Mouse (Mus musculus) ovary, adult 18-20 months (tissue): ENCODE results near the gene Ttll4.

Source experiments
- DNase-seq: peaks from one replicate; pipeline ENCODE4 v3.0.0; 2022; ENCODE audit warnings: low spot score, mixed read lengths

Gene Ttll4

DNA sequence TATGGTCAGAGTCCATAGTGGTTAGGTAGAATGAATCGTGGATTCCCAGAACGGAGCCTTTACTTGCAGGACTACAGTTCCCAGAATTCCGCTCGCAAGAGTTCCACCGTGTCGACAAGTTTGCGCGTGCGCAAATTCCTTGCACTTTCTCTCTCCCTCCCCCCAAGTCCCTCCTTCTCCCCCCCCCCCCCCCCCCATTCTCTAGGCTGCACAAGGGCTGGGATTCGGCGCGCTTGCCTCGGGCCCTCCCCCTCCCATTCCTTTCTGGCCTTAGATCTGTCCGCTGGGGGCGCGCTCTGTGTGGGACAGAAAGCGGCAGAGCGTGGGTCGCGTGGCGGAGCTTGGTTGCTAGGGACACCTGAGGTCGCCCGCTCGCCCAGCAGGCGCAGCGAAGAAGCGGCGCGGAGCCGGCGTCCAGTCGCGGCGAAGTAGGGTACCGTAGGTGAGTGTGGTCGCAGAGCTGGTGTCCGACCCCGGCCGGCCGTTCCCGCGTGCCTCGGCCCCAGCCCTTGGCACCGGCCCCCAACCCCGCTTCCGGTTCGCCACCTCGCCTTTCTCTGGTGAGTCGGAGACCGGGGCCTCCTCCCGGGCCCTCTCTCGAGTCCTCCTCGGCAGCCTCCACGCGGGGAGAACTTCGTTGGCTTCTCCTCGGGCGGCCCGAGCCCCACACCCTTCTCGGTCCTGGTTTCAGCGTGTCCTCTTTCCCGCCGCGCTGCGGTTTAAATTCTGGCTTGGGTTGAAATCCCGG, at the start of gene Ttll4:
Ttll4 (plus strand) TSS at position 298 of the 748 bp plus-strand sequence.
- DNase-seq: peak; percentile 94

DNA sequence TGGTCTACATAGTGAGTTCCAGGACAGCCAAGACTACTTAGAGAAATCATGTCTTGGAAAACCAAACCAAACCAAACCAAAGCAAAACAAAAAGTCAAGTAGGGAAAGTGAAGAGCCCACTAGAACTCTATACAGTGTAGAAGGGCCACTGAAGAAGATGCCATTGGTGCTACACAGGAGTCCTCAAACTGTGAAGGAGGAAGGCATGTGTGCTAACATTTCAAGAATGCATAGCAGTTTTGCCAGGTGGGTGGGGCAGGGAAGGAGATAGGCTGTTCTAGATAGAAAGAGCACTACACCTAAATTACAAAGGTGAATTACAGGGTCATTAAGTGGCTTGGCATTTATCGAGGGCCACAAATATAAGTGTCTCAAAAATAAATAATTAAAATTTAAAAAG, 37.4 kb upstream of the Ttll4 start:
- DNase-seq: no peak

DNA sequence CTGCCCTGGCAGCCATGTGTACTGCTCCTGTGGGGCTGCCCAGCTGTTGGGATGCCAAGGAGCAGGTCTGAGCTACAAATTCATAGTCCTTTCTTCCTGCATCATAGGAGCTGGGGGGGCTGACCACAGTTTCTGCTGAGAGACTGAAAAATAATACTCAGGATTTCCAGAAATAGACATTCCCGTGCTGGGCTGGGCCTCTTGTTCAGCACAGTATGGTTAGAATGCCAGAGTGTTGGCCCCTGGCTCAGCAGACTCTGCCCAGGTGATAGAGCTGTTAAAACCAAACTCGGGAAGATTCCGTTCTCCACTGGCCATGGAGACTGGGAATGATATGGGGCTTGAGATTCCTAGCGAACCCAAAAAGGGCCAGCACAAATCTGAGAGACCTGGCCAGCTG, 35.5 kb upstream of the Ttll4 start:
- DNase-seq: no peak

- DNase-seq: no peak
Observed at GRCm38 (mm10) chr1:74628001-74628400, 33.5 kb upstream of the Ttll4 start.

DNA sequence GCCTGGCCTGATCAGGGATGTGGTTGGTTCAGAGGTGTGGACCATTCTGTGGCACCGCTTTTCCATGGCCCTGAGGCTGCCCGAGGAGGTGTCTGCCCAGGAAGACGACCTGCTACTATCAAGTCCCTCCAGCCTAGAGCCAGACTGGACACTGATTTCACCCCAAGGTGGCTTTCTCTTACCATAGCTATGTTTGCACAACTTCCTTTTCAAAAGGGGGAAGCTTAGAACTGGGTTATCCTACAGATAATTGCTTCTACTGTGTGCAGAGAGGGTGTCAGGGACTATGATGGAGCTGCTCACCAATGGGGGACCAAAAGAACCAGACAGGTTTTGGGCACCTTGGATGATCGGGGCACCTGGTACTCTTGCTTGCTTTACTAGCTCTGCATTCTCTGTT, 28.8 kb upstream of the Ttll4 start:
- no peak for DNase-seq

DNA sequence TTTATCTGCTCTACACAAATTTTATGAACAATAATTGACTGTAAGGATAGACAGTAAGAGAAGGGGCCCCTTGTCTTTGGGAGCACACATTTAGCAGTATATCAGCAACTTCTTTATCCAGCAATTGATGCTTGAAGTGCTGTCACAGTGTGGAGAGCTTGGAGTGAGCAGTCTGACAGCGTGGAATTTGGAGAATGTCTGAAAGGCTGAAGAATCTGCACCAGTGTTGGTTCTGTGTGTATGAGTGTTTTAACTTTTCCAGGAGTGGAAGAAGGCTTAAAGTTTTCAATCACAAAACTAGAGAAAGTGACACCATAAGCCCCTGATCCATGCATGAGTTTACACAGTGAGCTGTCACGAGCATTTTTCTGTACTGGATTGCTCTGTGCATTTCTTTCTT, 18.0 kb upstream of the Ttll4 start:
- DNase-seq: no peak

DNA sequence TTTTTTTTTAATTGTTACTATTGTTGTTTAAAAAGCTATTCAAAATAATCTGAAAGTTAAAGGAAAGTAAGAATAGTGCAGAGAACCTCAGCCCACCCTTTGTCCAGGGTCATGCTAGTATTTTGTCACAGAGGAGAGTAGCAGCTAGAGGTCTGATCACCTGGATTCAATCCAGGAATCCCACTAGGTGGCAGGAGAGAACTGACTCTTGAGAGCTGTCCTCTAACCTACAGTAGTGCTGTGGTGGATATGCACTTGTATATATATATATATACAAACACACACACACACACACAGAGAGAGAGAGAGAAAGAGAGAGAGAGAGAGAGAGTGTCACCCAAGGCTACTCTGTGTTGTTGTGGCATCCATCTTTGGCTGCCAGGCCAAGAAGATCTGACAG, 17.6 kb upstream of the Ttll4 start:
- no peak for DNase-seq

GRCm38 (mm10) chr1:74662253-74662865, 814 bp downstream of the Ttll4 start:
- no peak for DNase-seq

GRCm38 (mm10) chr1:74665153-74665552, 3.6 kb downstream of the Ttll4 start:
- DNase-seq: no peak

DNA sequence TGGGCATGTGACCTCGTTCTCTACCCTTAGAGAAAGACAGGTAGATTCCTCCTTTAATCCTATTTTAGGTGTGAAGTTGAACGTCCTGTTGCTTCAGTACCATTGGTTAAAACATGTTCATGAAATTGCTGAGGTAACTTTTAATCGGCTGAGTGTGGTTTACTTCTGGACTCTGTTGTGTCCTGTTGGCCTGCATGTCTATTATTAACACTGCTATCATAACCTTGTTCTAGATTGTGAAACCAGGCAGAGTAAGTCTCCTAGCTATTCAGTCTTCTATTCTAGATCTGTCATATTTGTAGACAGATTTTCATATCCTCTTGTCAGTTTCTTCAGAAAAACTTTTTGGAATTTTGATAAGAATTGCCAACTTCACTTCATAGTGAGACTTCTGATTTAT, 6.8 kb downstream of the Ttll4 start:
- DNase-seq: no peak

- DNase-seq: no peak
Observed at GRCm38 (mm10) chr1:74672731-74673130, 11.2 kb downstream of the Ttll4 start.

- no peak for DNase-seq
Observed at GRCm38 (mm10) chr1:74676863-74677262, 15.3 kb downstream of the Ttll4 start.

GRCm38 (mm10) chr1:74677843-74678242, 16.3 kb downstream of the Ttll4 start:
- DNase-seq: no peak

DNA sequence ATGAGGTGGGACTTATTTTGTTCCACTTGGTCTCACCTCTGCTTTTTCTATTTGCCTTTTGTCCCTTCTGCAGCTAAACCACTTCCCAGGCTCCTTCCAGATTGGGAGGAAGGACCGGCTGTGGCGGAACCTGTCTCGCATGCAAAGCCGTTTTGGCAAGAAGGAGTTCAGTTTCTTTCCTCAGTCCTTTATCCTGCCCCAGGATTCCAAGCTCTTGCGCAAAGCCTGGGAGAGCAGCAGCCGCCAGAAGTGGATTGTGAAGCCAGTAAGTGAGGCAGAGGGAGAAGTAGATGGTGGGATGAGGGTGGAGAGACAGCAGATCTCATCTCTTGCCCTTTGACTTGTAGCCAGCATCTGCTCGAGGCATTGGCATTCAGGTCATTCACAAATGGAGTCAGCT, 25.6 kb downstream of the Ttll4 start:
- no peak for DNase-seq

DNA sequence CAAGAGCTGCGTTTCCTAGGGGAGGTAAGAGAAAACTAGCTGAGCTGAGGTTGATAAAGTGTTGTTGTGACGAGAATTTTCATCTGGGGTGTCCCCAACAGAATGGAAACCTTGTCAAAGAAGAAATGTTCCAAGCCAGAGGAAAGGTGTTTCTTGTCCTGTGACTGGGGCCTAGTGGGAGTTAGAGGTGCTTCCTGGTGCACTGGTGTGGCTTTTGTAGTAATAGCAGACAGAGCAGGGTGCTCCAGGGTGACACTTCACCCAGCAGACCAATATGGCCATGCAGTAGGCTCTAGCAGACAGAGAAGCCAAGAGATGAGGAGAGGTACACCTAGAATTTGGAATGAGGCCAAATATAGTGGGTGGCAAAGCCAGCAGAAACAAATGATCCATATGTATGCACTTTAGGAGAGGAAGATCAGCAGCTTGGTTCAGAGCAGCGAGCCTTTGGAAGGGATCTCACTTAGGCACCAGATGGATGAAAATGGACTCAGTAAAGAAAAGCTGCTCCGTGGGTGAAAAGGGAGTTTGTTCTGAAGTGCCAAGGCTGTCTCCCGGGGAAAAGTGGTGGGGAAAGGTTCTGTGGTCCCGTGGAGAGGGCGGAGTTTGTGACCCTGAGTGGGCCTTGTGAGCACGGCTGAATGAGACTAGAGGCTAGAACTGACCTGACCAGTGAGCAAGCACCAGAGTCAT, 32.5 kb downstream of the Ttll4 start:
- no peak for DNase-seq

GRCm38 (mm10) chr1:74695836-74696235, 34.3 kb downstream of the Ttll4 start:
- DNase-seq: no peak

DNA sequence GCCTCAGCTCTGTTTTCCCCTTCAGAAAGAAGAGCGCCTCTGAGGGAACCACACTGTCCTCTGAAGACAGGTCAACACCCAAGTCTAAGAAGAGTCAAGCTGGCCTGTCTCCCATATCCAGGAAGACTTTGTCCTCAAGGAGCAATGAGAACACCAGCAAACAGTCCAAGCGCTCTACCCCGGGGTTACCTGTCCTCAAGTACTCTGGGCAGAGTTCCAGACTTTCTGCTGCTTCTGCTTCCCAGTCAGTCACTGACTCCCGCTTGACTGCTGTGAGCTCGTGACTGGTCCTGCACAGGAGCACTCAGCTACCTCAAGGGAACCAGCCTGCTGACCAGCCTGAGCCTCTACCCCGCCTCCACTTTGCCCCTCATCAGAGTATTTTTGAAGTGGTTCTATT, 35.9 kb downstream of the Ttll4 start:
- no peak for DNase-seq

DNA sequence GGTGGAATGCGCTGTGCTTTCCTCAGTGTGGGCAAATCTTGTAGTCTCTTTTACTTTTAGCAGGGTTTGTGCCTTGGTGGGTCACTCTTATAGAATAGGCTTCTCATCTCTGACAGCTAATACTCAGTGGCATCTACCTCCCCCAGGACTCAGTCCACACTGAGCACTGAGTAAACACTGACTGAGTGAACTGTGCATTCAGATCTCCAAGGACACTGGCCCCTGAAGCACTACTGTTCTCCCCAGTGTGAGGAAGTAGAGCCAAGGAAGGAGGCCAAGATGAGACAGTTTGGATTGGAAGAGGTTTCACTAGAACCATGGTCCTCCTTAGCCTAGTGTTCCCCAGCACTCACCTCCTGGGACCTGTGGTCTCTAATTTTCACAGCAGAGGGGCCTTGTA, 36.8 kb downstream of the Ttll4 start:
- DNase-seq: no peak

DNA sequence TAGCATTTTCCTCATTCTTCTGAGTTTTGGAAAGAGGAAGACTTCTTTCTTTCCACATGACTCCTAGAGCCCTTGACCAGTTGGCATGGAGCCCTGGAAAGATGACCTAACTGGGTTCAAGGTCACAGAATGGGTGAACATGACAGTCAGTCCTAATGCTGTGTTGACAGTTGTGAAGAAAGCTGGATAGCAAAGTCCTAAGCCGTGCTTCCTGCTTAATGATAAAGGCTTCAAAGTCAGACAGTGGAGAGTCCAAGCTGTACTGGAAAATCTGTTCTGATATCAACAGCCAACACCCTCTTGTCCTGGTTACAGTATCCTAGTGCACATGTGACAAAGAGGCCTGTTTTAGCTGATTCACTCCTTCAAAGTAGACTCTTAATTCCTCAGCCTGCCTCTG, 37.2 kb downstream of the Ttll4 start:
- DNase-seq: no peak

DNA sequence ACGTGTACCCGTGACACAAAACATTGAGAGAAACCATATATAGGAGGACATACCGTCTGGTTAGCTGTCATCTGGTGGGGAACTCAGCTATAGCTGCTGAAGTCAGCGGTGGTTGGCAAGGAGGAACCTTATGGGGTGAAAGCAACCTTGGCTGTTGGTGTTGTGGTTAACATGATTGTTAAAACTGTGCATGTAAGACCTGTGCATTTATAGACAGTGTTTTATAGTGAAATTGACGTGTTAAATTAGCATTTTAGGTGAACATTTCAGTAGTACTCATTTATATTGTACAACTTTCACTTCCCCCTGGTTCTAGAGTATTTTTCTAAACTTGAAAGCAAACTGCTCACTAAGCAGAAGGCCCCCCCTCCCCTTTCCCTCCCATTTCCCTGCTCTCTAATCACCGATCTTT, 40.6 kb downstream of the Ttll4 start:
- no peak for DNase-seq

DNA sequence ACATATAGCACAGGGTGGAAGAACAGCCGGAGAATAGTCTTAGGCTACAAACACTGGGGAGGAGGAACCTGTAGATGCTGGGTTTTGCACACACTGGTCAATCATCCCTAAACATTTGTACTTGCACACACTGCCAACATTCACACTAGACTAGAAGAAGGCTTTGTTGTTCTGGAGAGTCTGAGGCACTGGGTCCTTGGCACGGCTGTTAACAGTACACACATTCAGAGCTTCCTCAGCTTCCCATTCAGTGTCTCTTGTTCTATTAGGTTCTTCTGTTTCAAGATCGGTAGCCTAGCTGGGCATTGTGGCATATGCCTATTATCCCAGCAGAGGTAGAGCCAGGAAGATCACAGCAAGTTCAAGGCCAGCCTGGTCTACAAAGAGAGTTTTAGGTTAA, 42.6 kb downstream of the Ttll4 start:
- no peak for DNase-seq

GRCm38 (mm10) chr1:74705016-74705415, 43.5 kb downstream of the Ttll4 start:
- no peak for DNase-seq

DNA sequence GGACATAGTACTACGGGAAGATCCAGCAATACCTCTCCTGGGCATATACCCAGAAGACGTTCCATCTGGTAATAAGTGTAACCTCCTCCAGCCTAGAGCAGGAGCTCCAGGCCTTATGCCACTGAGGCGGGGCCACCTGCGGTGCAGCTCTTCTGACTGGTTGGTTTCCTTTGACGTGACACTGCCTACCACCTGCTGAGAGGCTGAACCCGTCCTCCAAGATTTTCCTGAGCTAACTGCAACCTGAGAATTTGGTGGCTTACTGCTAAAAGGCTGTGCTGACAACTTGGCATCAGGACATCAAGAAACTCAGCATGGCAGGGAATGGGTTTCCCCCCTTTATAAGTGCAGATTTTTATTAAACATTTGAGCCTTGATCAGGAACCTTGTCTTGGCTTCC, 48.0 kb downstream of the Ttll4 start:
- no peak for DNase-seq
